Mouse (Mus musculus): ENCODE measurements around the gene Elf5. TPM values are rescaled to one million over a fixed set of nuclear protein-coding genes. Genes with fewer than 3 reads are reported as not detected.

The Elf5 gene
- polyA plus RNA-seq, 1 experiment from 2014 or later = 6.2 TPM

GRCm38 (mm10) chr2:103459069-103459468 is 47.6 kb downstream of the Elf5 start:
- Histone ChIP-seq H3K4me3 (no peak overlapping the region), H3K36me3 (peaks cover 63% of the 10 kb centered on the region), H3K27me3 (no peaks in the 10 kb centered on the region), H3K9ac (no peak overlapping the region), H3K27ac (no peak overlapping the region), H3K4me1 (peaks cover 8% of the 10 kb centered on the region), H3K9me3 (no peaks in the 10 kb centered on the region), H3K4me2 (no peak overlapping the region)
- 90% methylated on average over 10 of the region's 10 CpGs for WGBS
- no peak for ATAC-seq (ENCODE audit: borderline replicate concordance, extremely low read depth, low FRiP score, low TSS enrichment)

GRCm38 (mm10) chr2:103461210-103461609 is 49.7 kb downstream of the Elf5 start:
- H3K4me2 ChIP-seq = no peak overlapping the region
- H3K9me3 ChIP-seq = no peaks in the 10 kb centered on the region
- H3K4me1 ChIP-seq = peaks cover 8% of the 10 kb centered on the region
- H3K36me3 ChIP-seq = peaks cover 56% of the 10 kb centered on the region
- H3K9ac ChIP-seq = no peak overlapping the region
- no peaks in the 10 kb centered on the region for H3K27me3 ChIP-seq
- H3K4me3 ChIP-seq = no peak overlapping the region
- ATAC-seq (ENCODE audit: borderline replicate concordance, extremely low read depth, low FRiP score, low TSS enrichment) = no peak
- WGBS = 59% methylated on average over 8 of the region's 8 CpGs
- peak overlapping the region; percentile 39; the same call in 1 of the 2 replicates for H3K27ac ChIP-seq

- ATAC-seq (ENCODE audit: borderline replicate concordance, extremely low read depth, low FRiP score, low TSS enrichment) = no peak
- Histone ChIP-seq H3K4me1 (peaks cover 8% of the 10 kb centered on the region), H3K4me2 (no peak overlapping the region), H3K4me3 (no peak overlapping the region), H3K36me3 (peaks cover 55% of the 10 kb centered on the region), H3K27ac (peak overlapping the region; percentile 39; the same call in 1 of the 2 replicates), H3K27me3 (no peaks in the 10 kb centered on the region), H3K9ac (no peak overlapping the region), H3K9me3 (no peaks in the 10 kb centered on the region)
- 33% methylated on average over 9 of the region's 9 CpGs for WGBS
These were observed 50.3 kb downstream of the Elf5 start for GRCm38 (mm10) chr2:103461743-103462142.

- Histone ChIP-seq H3K36me3 (peaks cover 54% of the 10 kb centered on the region), H3K9ac (no peak overlapping the region), H3K4me2 (no peak overlapping the region), H3K4me1 (peaks cover 8% of the 10 kb centered on the region), H3K27ac (no peak overlapping the region), H3K9me3 (no peaks in the 10 kb centered on the region), H3K4me3 (no peak overlapping the region), H3K27me3 (no peaks in the 10 kb centered on the region)
- WGBS = 90% methylated on average over 5 of the region's 5 CpGs
- no peak for ATAC-seq (ENCODE audit: borderline replicate concordance, extremely low read depth, low FRiP score, low TSS enrichment)
These were observed 51.3 kb downstream of the Elf5 start for GRCm38 (mm10) chr2:103462746-103463145.

GRCm38 (mm10) chr2:103464524-103464923 is 53.0 kb downstream of the Elf5 start:
- Histone ChIP-seq H3K9me3 (no peaks in the 10 kb centered on the region), H3K36me3 (peaks cover 47% of the 10 kb centered on the region), H3K27ac (no peak overlapping the region), H3K9ac (no peak overlapping the region), H3K4me2 (no peak overlapping the region), H3K27me3 (no peaks in the 10 kb centered on the region), H3K4me1 (peaks cover 8% of the 10 kb centered on the region), H3K4me3 (no peak overlapping the region)
- ATAC-seq (ENCODE audit: borderline replicate concordance, extremely low read depth, low FRiP score, low TSS enrichment) = no peak
- WGBS = 94% methylated on average over 8 of the region's 8 CpGs

GRCm38 (mm10) chr2:103465429-103465828 is 53.9 kb downstream of the Elf5 start:
- Histone ChIP-seq H3K9me3 (no peaks in the 10 kb centered on the region), H3K4me2 (no peak overlapping the region), H3K27ac (no peak overlapping the region), H3K4me1 (peaks cover 8% of the 10 kb centered on the region), H3K9ac (no peak overlapping the region), H3K36me3 (peaks cover 47% of the 10 kb centered on the region), H3K27me3 (no peaks in the 10 kb centered on the region), H3K4me3 (no peak overlapping the region)
- 92% methylated on average over 11 of the region's 11 CpGs for WGBS
- no peak for ATAC-seq (ENCODE audit: borderline replicate concordance, extremely low read depth, low FRiP score, low TSS enrichment)

GRCm38 (mm10) chr2:103466272-103466671 is 54.8 kb downstream of the Elf5 start:
- H3K27ac ChIP-seq = no peak overlapping the region
- H3K27me3 ChIP-seq = no peaks in the 10 kb centered on the region
- H3K4me3 ChIP-seq = no peak overlapping the region
- H3K9ac ChIP-seq = no peak overlapping the region
- H3K36me3 ChIP-seq = peaks cover 53% of the 10 kb centered on the region
- WGBS = 78% methylated on average over 3 of the region's 3 CpGs
- peaks cover 8% of the 10 kb centered on the region for H3K4me1 ChIP-seq
- no peak for ATAC-seq (ENCODE audit: borderline replicate concordance, extremely low read depth, low FRiP score, low TSS enrichment)
- no peaks in the 10 kb centered on the region for H3K9me3 ChIP-seq
- H3K4me2 ChIP-seq = no peak overlapping the region

- Histone ChIP-seq H3K36me3 (peaks cover 55% of the 10 kb centered on the region), H3K27ac (peak overlapping the region; percentile 6), H3K4me3 (no peak overlapping the region), H3K27me3 (no peaks in the 10 kb centered on the region), H3K9me3 (no peaks in the 10 kb centered on the region), H3K4me2 (no peak overlapping the region), H3K4me1 (peaks cover under 1% of the 10 kb centered on the region; the same call in 1 of the 2 replicates), H3K9ac (no peak overlapping the region)
- peak; percentile 52; the same call in 1 of the 2 replicates for ATAC-seq (ENCODE audit: borderline replicate concordance, extremely low read depth, low FRiP score, low TSS enrichment)
- WGBS = 54% methylated on average over 10 of the region's 10 CpGs
These were observed 55.6 kb downstream of the Elf5 start for GRCm38 (mm10) chr2:103466984-103467588.

- no peaks in the 10 kb centered on the region for H3K27me3 ChIP-seq
- no peak overlapping the region for H3K4me2 ChIP-seq
- H3K9ac ChIP-seq = no peak overlapping the region
- H3K4me3 ChIP-seq = no peak overlapping the region
- 91% methylated on average over 3 of the region's 3 CpGs for WGBS
- peaks cover 62% of the 10 kb centered on the region for H3K36me3 ChIP-seq
- no peak for ATAC-seq (ENCODE audit: borderline replicate concordance, extremely low read depth, low FRiP score, low TSS enrichment)
- no peak overlapping the region for H3K27ac ChIP-seq
- peaks cover 5% of the 10 kb centered on the region; the same call in 1 of the 2 replicates for H3K4me1 ChIP-seq
- no peaks in the 10 kb centered on the region for H3K9me3 ChIP-seq
These were observed 61.9 kb downstream of the Elf5 start for GRCm38 (mm10) chr2:103473362-103473761.

GRCm38 (mm10) chr2:103476180-103476579 is 64.7 kb downstream of the Elf5 start:
- H3K4me2 ChIP-seq = no peak overlapping the region
- ATAC-seq (ENCODE audit: borderline replicate concordance, extremely low read depth, low FRiP score, low TSS enrichment) = no peak
- H3K27ac ChIP-seq = no peak overlapping the region
- peaks cover 5% of the 10 kb centered on the region; the same call in 1 of the 2 replicates for H3K4me1 ChIP-seq
- H3K9ac ChIP-seq = no peak overlapping the region
- no peak overlapping the region for H3K4me3 ChIP-seq
- no peaks in the 10 kb centered on the region for H3K27me3 ChIP-seq
- no peaks in the 10 kb centered on the region for H3K9me3 ChIP-seq
- 90% methylated on average over 2 of the region's 2 CpGs for WGBS
- peaks cover 38% of the 10 kb centered on the region for H3K36me3 ChIP-seq

- WGBS = 78% methylated on average over 11 of the region's 11 CpGs
- no peak overlapping the region for H3K27ac ChIP-seq
- no peak overlapping the region for H3K9ac ChIP-seq
- H3K36me3 ChIP-seq = peaks cover 33% of the 10 kb centered on the region
- no peak for ATAC-seq (ENCODE audit: borderline replicate concordance, extremely low read depth, low FRiP score, low TSS enrichment)
- peaks cover 5% of the 10 kb centered on the region; the same call in 1 of the 2 replicates for H3K4me1 ChIP-seq
- no peak overlapping the region for H3K4me2 ChIP-seq
- no peak overlapping the region for H3K4me3 ChIP-seq
- H3K9me3 ChIP-seq = no peaks in the 10 kb centered on the region
- no peaks in the 10 kb centered on the region for H3K27me3 ChIP-seq
These were observed 65.2 kb downstream of the Elf5 start for GRCm38 (mm10) chr2:103476657-103477056.

- Histone ChIP-seq H3K4me1 (peaks cover 5% of the 10 kb centered on the region; the same call in 1 of the 2 replicates), H3K27ac (no peak overlapping the region), H3K9ac (no peak overlapping the region), H3K27me3 (no peaks in the 10 kb centered on the region), H3K9me3 (no peaks in the 10 kb centered on the region), H3K36me3 (peaks cover 33% of the 10 kb centered on the region), H3K4me2 (no peak overlapping the region), H3K4me3 (no peak overlapping the region)
- 46% methylated on average over 4 of the region's 4 CpGs for WGBS
- ATAC-seq (ENCODE audit: borderline replicate concordance, extremely low read depth, low FRiP score, low TSS enrichment) = no peak
These were observed 66.0 kb downstream of the Elf5 start for GRCm38 (mm10) chr2:103477456-103477855.

Measured in lung, embryonic 15.5 days (tissue).